Comparison of ENCODE assay signal across 25 mouse cellular contexts in the genomic region with DNA sequence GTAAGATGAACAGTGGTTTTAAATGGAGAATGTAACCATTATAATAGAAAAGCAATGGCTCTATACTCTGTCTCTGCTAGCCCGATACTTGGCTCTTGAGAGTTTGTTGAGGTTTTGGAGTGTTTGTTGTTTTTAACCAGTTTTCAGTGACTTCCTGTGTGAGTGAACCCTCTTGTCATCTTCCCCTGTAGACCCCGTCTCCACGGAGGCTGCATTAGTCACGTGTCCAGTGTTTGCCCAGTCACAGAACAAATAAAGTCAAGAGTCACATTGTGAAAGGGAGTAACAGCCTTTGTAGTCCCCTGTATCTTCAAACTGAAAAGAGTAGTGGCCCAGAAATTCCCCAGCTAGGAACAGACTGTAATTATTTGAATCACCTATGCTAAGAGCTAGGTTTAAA. TPM values are rescaled to one million over a fixed set of nuclear protein-coding genes. Genes with fewer than 3 reads are reported as not detected.
"Had no signal": no experiment of that assay in that cellular context is flagged by ENCODE, and none has a peak within 500 bp of the region (broad histone marks: within the 10 kb centered on the region; RNA-seq: fewer than 3 reads in every experiment).

No protein-coding gene starts in this region.

- H3K27ac ChIP-seq: kidney, embryonic 15.5 days; limb, embryonic 12.5 days; limb, embryonic 15.5 days; liver, embryonic 12.5 days; liver, embryonic 15.5 days; macrophage; midbrain, embryonic 12.5 days; midbrain, embryonic 15.5 days; neural tube, embryonic 12.5 days; stomach, embryonic 15.5 days had no signal

- DNase-seq: kidney, adult 2 months; kidney, postnatal 10 days; kidney, postnatal 36 days; left cerebral cortex, postnatal 4 days; retina, postnatal 1 day; right cerebral cortex, postnatal 25 days; spleen, adult 18-20 months; thymus, postnatal 25 days had no signal

- H3K9ac ChIP-seq: kidney, embryonic 15.5 days; limb, embryonic 12.5 days; limb, embryonic 15.5 days; liver, embryonic 12.5 days; liver, embryonic 15.5 days; midbrain, embryonic 12.5 days; midbrain, embryonic 15.5 days; neural tube, embryonic 12.5 days; stomach, embryonic 15.5 days had no signal

- H3K9me3 ChIP-seq: kidney, embryonic 15.5 days; limb, embryonic 12.5 days; limb, embryonic 15.5 days; liver, embryonic 12.5 days; liver, embryonic 15.5 days; midbrain, embryonic 12.5 days; midbrain, embryonic 15.5 days; neural tube, embryonic 12.5 days; stomach, embryonic 15.5 days had no signal

- H3K4me3 ChIP-seq: kidney, embryonic 15.5 days; limb, embryonic 12.5 days; limb, embryonic 15.5 days; liver, embryonic 12.5 days; liver, embryonic 15.5 days; midbrain, embryonic 12.5 days; midbrain, embryonic 15.5 days; neural tube, embryonic 12.5 days; stomach, embryonic 15.5 days had no signal

- H3K36me3 ChIP-seq: kidney, embryonic 15.5 days; limb, embryonic 12.5 days; limb, embryonic 15.5 days; liver, embryonic 12.5 days; liver, embryonic 15.5 days; midbrain, embryonic 12.5 days; midbrain, embryonic 15.5 days; neural tube, embryonic 12.5 days; stomach, embryonic 15.5 days had no signal

- ATAC-seq: intestine, postnatal 0 days; liver, embryonic 12.5 days; midbrain, embryonic 15.5 days had no signal

- H3K4me2 ChIP-seq: kidney, embryonic 15.5 days; limb, embryonic 12.5 days; limb, embryonic 15.5 days; liver, embryonic 12.5 days; liver, embryonic 15.5 days; midbrain, embryonic 12.5 days; midbrain, embryonic 15.5 days; neural tube, embryonic 12.5 days; stomach, embryonic 15.5 days had no signal

- H3K4me1 ChIP-seq: limb, embryonic 12.5 days; liver, embryonic 12.5 days; liver, embryonic 15.5 days; neural tube, embryonic 12.5 days had no signal

- H3K27me3 ChIP-seq: kidney, embryonic 15.5 days; limb, embryonic 15.5 days; liver, embryonic 12.5 days; liver, embryonic 15.5 days; midbrain, embryonic 15.5 days; neural tube, embryonic 12.5 days; stomach, embryonic 15.5 days had no signal

RNA-seq across cellular contexts. Expression of a gene that starts 5.5 kb away (rescaled TPM):
- total RNA-seq: layer of hippocampus, adult 8-10 months; left cerebral cortex, adult 8-10 months; left cerebral cortex, postnatal 4 days; megakaryocyte, adult 5-6 weeks; neutrophil, adult 5-6 weeks had no signal
- polyA plus RNA-seq: intestine, embryonic 14.5 days; intestine, postnatal 0 days; kidney, adult 2 months; kidney, embryonic 15.5 days; limb, embryonic 12.5 days; limb, embryonic 15.5 days; liver, embryonic 12.5 days; liver, embryonic 15.5 days; macrophage; midbrain, embryonic 12.5 days; midbrain, embryonic 15.5 days; neural tube, embryonic 12.5 days; stomach, embryonic 15.5 days; urinary bladder, adult 2 months had no signal
